Mouse (Mus musculus): ENCODE data around the gene Olfr788. TPM values are rescaled to one million over a fixed set of nuclear protein-coding genes. Genes with fewer than 3 reads are reported as not detected.

Olfr788 gene
- total and polyA plus RNA-seq, 3 experiments, result not detected

GRCm38 (mm10) chr10:129490101-129490500 is 19.3 kb downstream of the Olfr788 start:
- H3K4me3 ChIP-seq (replicated peaks in 1 of 3; ENCODE audit: low read depth in 2 of 3, low read length in 2 of 3, poor library complexity in 1 of 3), result no peak overlapping the region
- no peaks in the 10 kb centered on the region for H3K79me2 ChIP-seq (replicated peaks; ENCODE audit: control insufficient read depth, extremely low read depth, insufficient read depth, poor library complexity, severe bottlenecking)
- DNase-seq (ENCODE audit: extremely low read depth), result no peak
- TF ChIP-seq USF1 (IDR thresholded peaks at IDR 0.05; ENCODE audit: low read depth, low read length) (no peak), TCF12 (IDR thresholded peaks at IDR 0.05; ENCODE audit: low read depth, low read length) (no peak), USF2 (conservative IDR thresholded peaks at IDR 0.05; ENCODE audit: low read depth, low read length) (no peak), ZKSCAN1 (IDR thresholded peaks at IDR 0.05; ENCODE audit: borderline replicate concordance, low read depth, low read length) (no peak), MXI1 (IDR thresholded peaks at IDR 0.05; ENCODE audit: low read depth, low read length) (no peak), IRF4 (IDR thresholded peaks at IDR 0.05; ENCODE audit: low read depth, low read length) (no peak)
- no peaks in the 10 kb centered on the region for H3K36me3 ChIP-seq (replicated peaks in 1 of 2; ENCODE audit: control insufficient read depth in 1 of 2, insufficient read depth in 1 of 2, low read length in 1 of 2)
- H3K27me3 ChIP-seq (replicated peaks), result no peaks in the 10 kb centered on the region
- no peaks in the 10 kb centered on the region for H3K9me3 ChIP-seq (replicated peaks; ENCODE audit: low read length)
- dilution Hi-C loops (cut with MboI; ENCODE audit: extremely low pct_ligation_motif_present, extremely low pct_unique_long_range_greater_than_20kb, low sequenced_read_pairs), result no loop called here
- no peak overlapping the region for H3K27ac ChIP-seq (ENCODE audit: insufficient read depth, low read depth)
- H3K9ac ChIP-seq (ENCODE audit: insufficient read depth, low read depth), result no peak overlapping the region
- no peaks in the 10 kb centered on the region for H3K4me1 ChIP-seq (ENCODE audit: control insufficient read depth in 1 of 2, insufficient read depth in 2 of 2)
- no peak overlapping the region for H3K4me2 ChIP-seq (ENCODE audit: insufficient read depth, low read depth, poor library complexity, severe bottlenecking)
- in situ Hi-C loops (cut with MboI; ENCODE audit: low pct_ligation_motif_present, low pct_unique_long_range_greater_than_20kb, low sequenced_read_pairs), result no loop called here

GRCm38 (mm10) chr10:129498192-129498591 is 27.4 kb downstream of the Olfr788 start, which contains the start of gene Olfr790:
TSS of gene Olfr790 (plus strand) at chr10:129498492.
- Histone ChIP-seq H3K4me2 (ENCODE audit: insufficient read depth, low read depth, poor library complexity, severe bottlenecking) (no peak within 1 kb of the TSS), H3K36me3 (replicated peaks in 1 of 2; ENCODE audit: control insufficient read depth in 1 of 2, insufficient read depth in 1 of 2, low read length in 1 of 2) (no peaks in the 10 kb centered on the region), H3K79me2 (replicated peaks; ENCODE audit: control insufficient read depth, extremely low read depth, insufficient read depth, poor library complexity, severe bottlenecking) (no peaks in the 10 kb centered on the region), H3K4me1 (ENCODE audit: control insufficient read depth in 1 of 2, insufficient read depth in 2 of 2) (no peaks in the 10 kb centered on the region), H3K4me3 (replicated peaks in 1 of 3; ENCODE audit: low read depth in 2 of 3, low read length in 2 of 3, poor library complexity in 1 of 3) (no peak within 1 kb of the TSS), H3K9me3 (replicated peaks; ENCODE audit: low read length) (no peaks in the 10 kb centered on the region), H3K27ac (ENCODE audit: insufficient read depth, low read depth) (no peak within 1 kb of the TSS), H3K27me3 (replicated peaks) (no peaks in the 10 kb centered on the region), H3K9ac (ENCODE audit: insufficient read depth, low read depth) (no peak within 1 kb of the TSS)
- TF ChIP-seq MEF2A (IDR thresholded peaks at IDR 0.05; ENCODE audit: borderline replicate concordance, low read depth, low read length) (no peak), POLR2A (IDR thresholded peaks at IDR 0.05; ENCODE audit: low read depth, low read length) (no peak), JUND (conservative IDR thresholded peaks at IDR 0.05; ENCODE audit: low read depth, low read length) (no peak)
- dilution Hi-C loops (cut with MboI; ENCODE audit: extremely low pct_ligation_motif_present, extremely low pct_unique_long_range_greater_than_20kb, low sequenced_read_pairs), result no loop called here
- in situ Hi-C loops (cut with MboI; ENCODE audit: low pct_ligation_motif_present, low pct_unique_long_range_greater_than_20kb, low sequenced_read_pairs), result no loop called here
- DNase-seq (ENCODE audit: extremely low read depth), result no peak

GRCm38 (mm10) chr10:129521492-129521891 is 50.7 kb downstream of the Olfr788 start, which contains the start of gene Olfr791:
TSS of gene Olfr791 (plus strand) at chr10:129521792.
- no peak within 1 kb of the TSS for H3K27ac ChIP-seq (ENCODE audit: insufficient read depth, low read depth)
- no peaks in the 10 kb centered on the region for H3K79me2 ChIP-seq (replicated peaks; ENCODE audit: control insufficient read depth, extremely low read depth, insufficient read depth, poor library complexity, severe bottlenecking)
- H3K4me1 ChIP-seq (ENCODE audit: control insufficient read depth in 1 of 2, insufficient read depth in 2 of 2), result no peaks in the 10 kb centered on the region
- dilution Hi-C loops (cut with MboI; ENCODE audit: extremely low pct_ligation_motif_present, extremely low pct_unique_long_range_greater_than_20kb, low sequenced_read_pairs) (no loop called here), in situ Hi-C loops (cut with MboI; ENCODE audit: low pct_ligation_motif_present, low pct_unique_long_range_greater_than_20kb, low sequenced_read_pairs) (no loop called here)
- H3K36me3 ChIP-seq (replicated peaks in 1 of 2; ENCODE audit: control insufficient read depth in 1 of 2, insufficient read depth in 1 of 2, low read length in 1 of 2), result no peaks in the 10 kb centered on the region
- DNase-seq (ENCODE audit: extremely low read depth), result no peak
- no peaks in the 10 kb centered on the region for H3K27me3 ChIP-seq (replicated peaks)
- no peak within 1 kb of the TSS for H3K9ac ChIP-seq (ENCODE audit: insufficient read depth, low read depth)
- no peak within 1 kb of the TSS for H3K4me2 ChIP-seq (ENCODE audit: insufficient read depth, low read depth, poor library complexity, severe bottlenecking)
- no peak for TF ChIP-seq MAFK (IDR thresholded peaks at IDR 0.05; ENCODE audit: insufficient replicate concordance, low read length)
- TF ChIP-seq ELF1 (IDR thresholded peaks at IDR 0.05; ENCODE audit: low read depth, low read length), result no peak
- TF ChIP-seq JUND (conservative IDR thresholded peaks at IDR 0.05; ENCODE audit: low read depth, low read length), result no peak
- TF ChIP-seq POLR2AphosphoS2 (IDR thresholded peaks at IDR 0.05; ENCODE audit: low read depth, low read length), result no peak
- no peak for TF ChIP-seq TCF12 (IDR thresholded peaks at IDR 0.05; ENCODE audit: low read depth, low read length)
- no peak for TF ChIP-seq ZKSCAN1 (IDR thresholded peaks at IDR 0.05; ENCODE audit: borderline replicate concordance, low read depth, low read length)
- no peak for TF ChIP-seq ZC3H11A (IDR thresholded peaks at IDR 0.05; ENCODE audit: low read depth, low read length)
- TF ChIP-seq BHLHE40 (IDR thresholded peaks at IDR 0.05; ENCODE audit: low read depth, low read length), result no peak
- TF ChIP-seq UBTF (IDR thresholded peaks at IDR 0.05; ENCODE audit: low read depth, low read length), result no peak
- TF ChIP-seq NRF1 (IDR thresholded peaks at IDR 0.05; ENCODE audit: low read depth, low read length), result no peak
- no peak within 1 kb of the TSS for H3K4me3 ChIP-seq (replicated peaks in 1 of 3; ENCODE audit: low read depth in 2 of 3, low read length in 2 of 3, poor library complexity in 1 of 3)
- H3K9me3 ChIP-seq (replicated peaks; ENCODE audit: low read length), result no peaks in the 10 kb centered on the region
